Mouse (Mus musculus) MEL (cell line): ENCODE results near the gene March4.

Experiments used
- CTCF ChIP-seq, 3 experiments: IDR thresholded peaks in 2 of 3; conservative IDR thresholded peaks in 1 of 3; 2 replicates each; pipeline ENCODE4 v1.5.1; 2011 to 2012; ENCODE audit warnings: low read length in 3 of 3, low read depth in 2 of 3, mild to moderate bottlenecking in 2 of 3, improper control_type of control experiment in 1 of 3, inconsistent platforms in 1 of 3, mixed read lengths in 1 of 3, moderate library complexity in 1 of 3; ENCODE audit not compliant: control insufficient read depth in 1 of 3, insufficient read depth in 1 of 3, poor library complexity in 1 of 3, severe bottlenecking in 1 of 3
- E2F4 ChIP-seq: IDR thresholded peaks from 2 replicates; pipeline ENCODE4 v1.6.1; 2011; ENCODE audit warnings: low read depth, low read length, improper control_type of control experiment, borderline replicate concordance
- TBP ChIP-seq: IDR thresholded peaks from 2 replicates; pipeline ENCODE4 v1.8.0; 2011; ENCODE audit warnings: low read depth, low read length, improper control_type of control experiment
- ZMIZ1 ChIP-seq: IDR thresholded peaks from 2 replicates; pipeline ENCODE4 v1.6.1; 2012; ENCODE audit warnings: low read depth, mild to moderate bottlenecking, inconsistent platforms, low read length, improper control_type of control experiment, moderate library complexity

- TF ChIP-seq TBP (no peak), CTCF (IDR thresholded peaks at IDR 0.05 in 2 of 3, conservative IDR thresholded peaks at IDR 0.05 in 1 of 3; ENCODE audit: control insufficient read depth in 1 of 3, insufficient read depth in 1 of 3, low read depth in 2 of 3, low read length in 3 of 3, poor library complexity in 1 of 3, severe bottlenecking in 1 of 3) (no peak), E2F4 (no peak), ZMIZ1 (no peak)
Observed at GRCm38 (mm10) chr1:72442747-72443146, 94.0 kb downstream of the March4 start.
